Mouse (Mus musculus): ENCODE results near the gene Gramd1b. TPM values are rescaled to one million over a fixed set of nuclear protein-coding genes. Genes with fewer than 3 reads are reported as not detected.

The Gramd1b gene
- polyA plus RNA-seq, 1 experiment from 2014 or later, result 1.2 TPM

GRCm38 (mm10) chr9:40410895-40411294 lies 120.3 kb downstream of the Gramd1b start:
- no peak overlapping the region for H3K4me3 ChIP-seq (ENCODE audit: low read depth, low read length)
- no peaks in the 10 kb centered on the region for H3K9me3 ChIP-seq (ENCODE audit: low read length)
- H3K27me3 ChIP-seq (ENCODE audit: insufficient read depth, low read length), result no peaks in the 10 kb centered on the region
- TF ChIP-seq CTCF (IDR thresholded peaks at IDR 0.05; ENCODE audit: low read depth), result no peak
- TF ChIP-seq EP300 (IDR thresholded peaks at IDR 0.05; ENCODE audit: low read depth), result no peak
- no peak overlapping the region for H3K27ac ChIP-seq (ENCODE audit: low read depth)
- H3K4me2 ChIP-seq (ENCODE audit: low read depth, low read length), result no peak overlapping the region
- ATAC-seq (no peak), DNase-seq (no peak)
- H3K36me3 ChIP-seq (replicated peaks; ENCODE audit: insufficient read depth, low read length), result no peaks in the 10 kb centered on the region
- 90% methylated on average over 3 of the region's 3 CpGs for WGBS (ENCODE audit: insufficient replicate concordance)
- no peak overlapping the region for H3K9ac ChIP-seq (replicated peaks)
- H3K4me1 ChIP-seq (ENCODE audit: insufficient read depth), result no peaks in the 10 kb centered on the region; the same call in 1 of the 2 replicates

- H3K27ac ChIP-seq (ENCODE audit: low read depth), result no peak overlapping the region
- no peaks in the 10 kb centered on the region for H3K36me3 ChIP-seq (replicated peaks; ENCODE audit: insufficient read depth, low read length)
- no peaks in the 10 kb centered on the region for H3K9me3 ChIP-seq (ENCODE audit: low read length)
- H3K4me3 ChIP-seq (ENCODE audit: low read depth, low read length), result no peak overlapping the region
- H3K4me2 ChIP-seq (ENCODE audit: low read depth, low read length), result no peak overlapping the region
- 75% methylated on average over 2 of the region's 2 CpGs for WGBS (ENCODE audit: insufficient replicate concordance)
- ATAC-seq (no peak), DNase-seq (no peak)
- TF ChIP-seq CTCF (IDR thresholded peaks at IDR 0.05; ENCODE audit: low read depth) (no peak), EP300 (IDR thresholded peaks at IDR 0.05; ENCODE audit: low read depth) (no peak)
- H3K4me1 ChIP-seq (ENCODE audit: insufficient read depth), result no peaks in the 10 kb centered on the region
- H3K9ac ChIP-seq (replicated peaks), result no peak overlapping the region
- no peaks in the 10 kb centered on the region for H3K27me3 ChIP-seq (ENCODE audit: insufficient read depth, low read length)
Measured at GRCm38 (mm10) chr9:40409071-40409470, 122.1 kb downstream of the Gramd1b start.

GRCm38 (mm10) chr9:40408415-40408814 lies 122.8 kb downstream of the Gramd1b start:
- no peaks in the 10 kb centered on the region for H3K4me1 ChIP-seq (ENCODE audit: insufficient read depth)
- no peak overlapping the region for H3K4me2 ChIP-seq (ENCODE audit: low read depth, low read length)
- H3K36me3 ChIP-seq (replicated peaks; ENCODE audit: insufficient read depth, low read length), result no peaks in the 10 kb centered on the region
- no peaks in the 10 kb centered on the region for H3K9me3 ChIP-seq (ENCODE audit: low read length)
- ATAC-seq (no peak), DNase-seq (no peak)
- WGBS (ENCODE audit: insufficient replicate concordance), result 59% methylated on average over 3 of the region's 3 CpGs
- no peak overlapping the region for H3K4me3 ChIP-seq (ENCODE audit: low read depth, low read length)
- H3K9ac ChIP-seq (replicated peaks), result no peak overlapping the region
- H3K27ac ChIP-seq (ENCODE audit: low read depth), result no peak overlapping the region
- no peaks in the 10 kb centered on the region for H3K27me3 ChIP-seq (ENCODE audit: insufficient read depth, low read length)
- TF ChIP-seq EP300 (IDR thresholded peaks at IDR 0.05; ENCODE audit: low read depth), result no peak

- WGBS (ENCODE audit: insufficient replicate concordance), result 76% methylated on average over 5 of the region's 5 CpGs
Measured at GRCm38 (mm10) chr9:40407876-40408275, 123.3 kb downstream of the Gramd1b start.

GRCm38 (mm10) chr9:40405804-40406203 lies 125.4 kb downstream of the Gramd1b start:
- Histone ChIP-seq H3K9ac (replicated peaks) (no peak overlapping the region), H3K36me3 (replicated peaks; ENCODE audit: insufficient read depth, low read length) (no peaks in the 10 kb centered on the region), H3K9me3 (ENCODE audit: low read length) (no peaks in the 10 kb centered on the region), H3K27me3 (ENCODE audit: insufficient read depth, low read length) (no peaks in the 10 kb centered on the region), H3K4me1 (ENCODE audit: insufficient read depth) (no peaks in the 10 kb centered on the region), H3K4me3 (ENCODE audit: low read depth, low read length) (no peak overlapping the region), H3K4me2 (ENCODE audit: low read depth, low read length) (no peak overlapping the region), H3K27ac (ENCODE audit: low read depth) (no peak overlapping the region)
- no peak for ATAC-seq
- no peak for TF ChIP-seq CTCF (IDR thresholded peaks at IDR 0.05; ENCODE audit: low read depth)
- no peak for TF ChIP-seq EP300 (IDR thresholded peaks at IDR 0.05; ENCODE audit: low read depth)
- WGBS (ENCODE audit: insufficient replicate concordance), result 74% methylated on average over 6 of the region's 6 CpGs
- no peak for DNase-seq

More at GRCm38 (mm10) chr9:40407876-40408275, 123.3 kb downstream of the Gramd1b start:
- Histone ChIP-seq H3K27ac (ENCODE audit: low read depth) (no peak overlapping the region), H3K4me2 (ENCODE audit: low read depth, low read length) (no peak overlapping the region), H3K27me3 (ENCODE audit: insufficient read depth, low read length) (no peaks in the 10 kb centered on the region), H3K9me3 (ENCODE audit: low read length) (no peaks in the 10 kb centered on the region), H3K4me3 (ENCODE audit: low read depth, low read length) (no peak overlapping the region), H3K4me1 (ENCODE audit: insufficient read depth) (no peaks in the 10 kb centered on the region), H3K36me3 (replicated peaks; ENCODE audit: insufficient read depth, low read length) (no peaks in the 10 kb centered on the region), H3K9ac (replicated peaks) (no peak overlapping the region)
- no peak for DNase-seq
- TF ChIP-seq CTCF (IDR thresholded peaks at IDR 0.05; ENCODE audit: low read depth) (no peak), EP300 (IDR thresholded peaks at IDR 0.05; ENCODE audit: low read depth) (no peak)
- ATAC-seq, result no peak

DNA sequence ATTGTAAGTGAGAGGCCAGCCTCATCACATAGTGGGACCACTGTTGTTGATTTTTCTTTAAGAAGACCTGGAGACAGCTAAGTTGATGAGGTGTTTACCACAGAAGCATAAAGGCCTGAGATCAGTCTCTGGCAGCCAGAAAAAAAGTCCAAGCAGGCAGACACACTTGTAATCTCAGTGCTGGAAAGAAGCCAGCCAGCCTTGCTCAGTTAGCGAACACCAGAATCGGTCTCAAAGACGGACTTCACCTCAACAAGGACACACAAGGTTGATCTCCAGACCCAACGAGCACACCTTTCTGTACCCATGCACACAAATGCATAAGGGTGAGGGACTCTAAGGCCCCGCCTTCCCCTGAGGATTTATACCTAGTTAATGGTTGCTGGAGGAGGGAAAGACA lies 125.9 kb downstream of the Gramd1b start:
- ATAC-seq (no peak), DNase-seq (no peak)
- no peak overlapping the region for H3K27ac ChIP-seq (ENCODE audit: low read depth)
- TF ChIP-seq EP300 (IDR thresholded peaks at IDR 0.05; ENCODE audit: low read depth) (no peak), CTCF (IDR thresholded peaks at IDR 0.05; ENCODE audit: low read depth) (no peak)
- H3K4me1 ChIP-seq (ENCODE audit: insufficient read depth), result no peaks in the 10 kb centered on the region
- H3K36me3 ChIP-seq (replicated peaks; ENCODE audit: insufficient read depth, low read length), result no peaks in the 10 kb centered on the region
- H3K4me2 ChIP-seq (ENCODE audit: low read depth, low read length), result no peak overlapping the region
- no peak overlapping the region for H3K4me3 ChIP-seq (ENCODE audit: low read depth, low read length)
- H3K27me3 ChIP-seq (ENCODE audit: insufficient read depth, low read length), result no peaks in the 10 kb centered on the region
- no peak overlapping the region for H3K9ac ChIP-seq (replicated peaks)
- 78% methylated on average over 5 of the region's 5 CpGs for WGBS (ENCODE audit: insufficient replicate concordance)
- H3K9me3 ChIP-seq (ENCODE audit: low read length), result no peaks in the 10 kb centered on the region

DNA sequence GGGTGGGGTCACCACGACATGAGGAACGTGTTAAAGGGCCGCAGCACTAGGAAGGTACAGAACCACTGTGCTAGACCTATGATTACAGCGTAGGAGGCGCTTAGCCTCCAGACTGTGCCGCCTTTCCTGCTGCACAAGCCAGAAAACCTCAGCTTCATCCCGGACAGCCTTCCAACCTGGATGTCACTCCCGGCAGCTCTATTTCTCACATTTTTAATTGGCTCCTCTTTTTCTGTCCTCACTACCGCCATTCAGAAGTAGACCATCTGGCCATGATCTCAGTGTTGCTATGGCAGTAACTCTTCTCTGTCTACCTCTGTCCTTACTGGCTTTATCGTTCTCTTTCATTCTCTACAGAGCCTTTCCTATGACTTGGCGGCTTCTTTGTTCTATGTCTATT lies 126.5 kb downstream of the Gramd1b start:
- TF ChIP-seq CTCF (IDR thresholded peaks at IDR 0.05; ENCODE audit: low read depth) (no peak), EP300 (IDR thresholded peaks at IDR 0.05; ENCODE audit: low read depth) (no peak)
- WGBS (ENCODE audit: insufficient replicate concordance), result 82% methylated on average over 11 of the region's 11 CpGs
- H3K4me3 ChIP-seq (ENCODE audit: low read depth, low read length), result no peak overlapping the region

More for the DNA sequence above, 126.5 kb downstream of the Gramd1b start:
- Histone ChIP-seq H3K27me3 (ENCODE audit: insufficient read depth, low read length) (no peaks in the 10 kb centered on the region), H3K4me1 (ENCODE audit: insufficient read depth) (no peaks in the 10 kb centered on the region), H3K9ac (replicated peaks) (no peak overlapping the region), H3K4me2 (ENCODE audit: low read depth, low read length) (no peak overlapping the region), H3K36me3 (replicated peaks; ENCODE audit: insufficient read depth, low read length) (no peaks in the 10 kb centered on the region), H3K9me3 (ENCODE audit: low read length) (no peaks in the 10 kb centered on the region), H3K27ac (ENCODE audit: low read depth) (no peak overlapping the region)
- ATAC-seq (no peak), DNase-seq (no peak)
